In the genomic region with DNA sequence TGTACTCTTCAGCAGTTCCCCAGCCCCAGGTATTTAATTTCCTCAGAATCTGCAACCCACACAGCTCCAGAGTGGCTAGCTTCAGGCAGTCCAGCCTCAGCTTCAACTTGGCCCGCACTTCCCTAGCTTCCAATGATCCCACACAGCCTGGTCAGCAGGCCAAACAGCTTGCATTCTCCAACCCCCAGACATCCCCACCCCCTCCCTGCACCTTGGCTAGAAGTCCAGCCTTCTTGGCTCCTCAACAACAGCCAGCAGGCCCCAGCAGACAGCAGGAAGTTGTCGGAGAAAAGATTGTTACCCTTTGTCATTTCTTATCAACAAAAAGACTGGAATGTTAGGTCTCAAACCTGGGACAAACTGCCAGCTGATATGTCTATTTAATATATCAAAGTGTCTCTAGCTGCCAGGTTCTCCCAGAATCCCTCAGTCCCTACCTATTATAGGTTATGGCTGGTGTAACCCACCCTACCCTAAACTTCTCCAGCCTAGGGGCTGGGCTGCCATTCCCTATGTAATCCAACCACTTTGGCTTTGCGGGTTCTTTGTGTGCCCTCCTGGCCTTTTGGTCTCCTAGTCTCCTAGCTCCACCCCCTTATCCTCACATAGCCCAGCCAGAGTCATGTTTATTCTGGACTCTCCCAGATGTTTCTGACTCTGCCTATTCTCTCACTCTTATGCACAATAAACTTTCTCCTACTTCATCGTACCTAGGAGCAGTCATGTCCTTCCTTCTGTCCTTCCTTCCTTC, we compare ENCODE assay signal across 10 mouse cellular contexts. TPM values are rescaled to one million over a fixed set of nuclear protein-coding genes. Genes with fewer than 3 reads are reported as not detected.
A peak's percentile ranks its signal among the peaks of the same experiment; 100 is the strongest.
DNase-seq lines count a peak whose midpoint lies in the region; ATAC-seq and TF ChIP-seq lines count a peak whose summit lies in the region.
"Had no signal": no experiment of that assay in that cellular context is flagged by ENCODE, and none has a peak within 500 bp of the region (broad histone marks: within the 10 kb centered on the region; RNA-seq: fewer than 3 reads in every experiment).

No protein-coding gene starts in this region.

- no peak for TF ChIP-seq EP300 in lung, postnatal 0 days (IDR thresholded peaks at IDR 0.05)

- H3K36me3 ChIP-seq in lung, postnatal 0 days (ENCODE audit: insufficient read depth, low read length): no peaks in the 10 kb centered on the region
- H3K36me3 ChIP-seq in forebrain, embryonic 14.5 days (ENCODE audit: control insufficient read depth, insufficient read depth, low read length): no peaks in the 10 kb centered on the region
- H3K36me3 ChIP-seq in midbrain, embryonic 10.5 days: no peaks in the 10 kb centered on the region
- H3K36me3 ChIP-seq: embryonic facial prominence, embryonic 15.5 days; limb, embryonic 12.5 days had no signal

- no peaks in the 10 kb centered on the region for H3K9me3 ChIP-seq in lung, postnatal 0 days (ENCODE audit: low read length)
- no peaks in the 10 kb centered on the region for H3K9me3 ChIP-seq in forebrain, embryonic 14.5 days (replicated peaks; ENCODE audit: control insufficient read depth, low read length)
- H3K9me3 ChIP-seq in midbrain, embryonic 10.5 days (replicated peaks): no peaks in the 10 kb centered on the region
- H3K9me3 ChIP-seq: embryonic facial prominence, embryonic 15.5 days; limb, embryonic 12.5 days had no signal

- H3K4me2 ChIP-seq in lung, postnatal 0 days (replicated peaks; ENCODE audit: low read depth, low read length): no peak overlapping the region
- H3K4me2 ChIP-seq in forebrain, embryonic 14.5 days (ENCODE audit: low read length): no peak overlapping the region
- H3K4me2 ChIP-seq: embryonic facial prominence, embryonic 15.5 days; limb, embryonic 12.5 days had no signal

- ATAC-seq in lung, postnatal 0 days: peak; percentile 72
- no peak for ATAC-seq in forebrain, embryonic 14.5 days

- peak; percentile 52 for DNase-seq in adrenal gland, postnatal 14 days
- no peak for DNase-seq in adrenal gland, adult 18-20 months (ENCODE audit: low spot score in 2 of 2)
- peak; percentile 13 to 44 for DNase-seq in gastrocnemius, adult 8-10 months (ENCODE audit: low spot score in 2 of 2)
- peak; percentile 72 for DNase-seq in heart, postnatal 4 days
- DNase-seq in lung, postnatal 0 days (ENCODE audit: low spot score): peak; percentile 56
- DNase-seq in B cell, adult 2 months: no peak
- no peak for DNase-seq in forebrain, embryonic 14.5 days (ENCODE audit: low spot score)
- DNase-seq in midbrain, embryonic 10.5 days (ENCODE audit: low spot score): no peak

- no peak overlapping the region for H3K4me3 ChIP-seq in lung, postnatal 0 days (ENCODE audit: low read depth, low read length)
- H3K4me3 ChIP-seq in forebrain, embryonic 14.5 days (ENCODE audit: low read depth, low read length): no peak overlapping the region
- H3K4me3 ChIP-seq in midbrain, embryonic 10.5 days: no peak overlapping the region
- H3K4me3 ChIP-seq: embryonic facial prominence, embryonic 15.5 days; limb, embryonic 12.5 days had no signal

- H3K4me1 ChIP-seq in lung, postnatal 0 days (ENCODE audit: insufficient read depth, low read depth, low read length): peaks cover 4% of the 10 kb centered on the region; the same call in 1 of the 2 replicates
- no peaks in the 10 kb centered on the region for H3K4me1 ChIP-seq in forebrain, embryonic 14.5 days (ENCODE audit: control insufficient read depth, insufficient read depth, low read length)
- peaks cover 9% of the 10 kb centered on the region; the same call in 1 of the 2 replicates for H3K4me1 ChIP-seq in midbrain, embryonic 10.5 days
- H3K4me1 ChIP-seq: limb, embryonic 12.5 days had no signal

- WGBS in lung, postnatal 0 days: 13% methylated on average over 4 of the region's 4 CpGs
- 65% methylated on average over 4 of the region's 4 CpGs for WGBS in forebrain, embryonic 14.5 days
- WGBS in midbrain, embryonic 10.5 days: 51% methylated on average over 4 of the region's 4 CpGs

- no peak overlapping the region for H3K27ac ChIP-seq in lung, postnatal 0 days (ENCODE audit: low read length)
- no peak overlapping the region for H3K27ac ChIP-seq in forebrain, embryonic 14.5 days (ENCODE audit: low read depth, low read length)
- H3K27ac ChIP-seq in midbrain, embryonic 10.5 days (replicated peaks): no peak overlapping the region
- H3K27ac ChIP-seq: embryonic facial prominence, embryonic 15.5 days; limb, embryonic 12.5 days had no signal

- H3K9ac ChIP-seq in lung, postnatal 0 days (replicated peaks; ENCODE audit: low read depth): no peak overlapping the region
- no peak overlapping the region for H3K9ac ChIP-seq in forebrain, embryonic 14.5 days (ENCODE audit: low read length)
- H3K9ac ChIP-seq: embryonic facial prominence, embryonic 15.5 days; limb, embryonic 12.5 days had no signal

- TF ChIP-seq CTCF in lung, postnatal 0 days (IDR thresholded peaks at IDR 0.05): no peak

- no peaks in the 10 kb centered on the region for H3K27me3 ChIP-seq in lung, postnatal 0 days (replicated peaks; ENCODE audit: insufficient read depth, low read length)
- H3K27me3 ChIP-seq in forebrain, embryonic 14.5 days (replicated peaks; ENCODE audit: control insufficient read depth, insufficient read depth, low read length): no peaks in the 10 kb centered on the region
- no peaks in the 10 kb centered on the region for H3K27me3 ChIP-seq in midbrain, embryonic 10.5 days (ENCODE audit: low read depth, poor library complexity, severe bottlenecking)
- H3K27me3 ChIP-seq: embryonic facial prominence, embryonic 15.5 days; limb, embryonic 12.5 days had no signal

RNA-seq across cellular contexts. Expression of a gene that starts 43.1 kb away (rescaled TPM):
- total RNA-seq in adrenal gland, postnatal 14 days (2021): 1.2 and 1.6 TPM in 2 replicates
- 1 to 10 TPM; 3.4 to 5.0 TPM for total RNA-seq in adrenal gland, adult 18-20 months (2021)
- not detected for total RNA-seq in gastrocnemius, adult 8-10 months (2022)
- 1 to 10 TPM; 1.4 to 1.8 TPM for total RNA-seq in heart, postnatal 4 days (2021)
- polyA plus RNA-seq in lung, postnatal 0 days (2015; fragmentation: Nextera tagmentation; extraction: Ambion mirVana): 4.7 and 5.3 TPM in 2 replicates
- 0.16 and 0.34 TPM in 2 replicates for polyA plus RNA-seq in forebrain, embryonic 14.5 days (2014; fragmentation: Nextera tagmentation; extraction: Ambion mirVana)
- 0.09 and 0.16 TPM in 2 replicates for polyA plus RNA-seq in midbrain, embryonic 10.5 days (2016; fragmentation: Nextera tagmentation; extraction: Ambion mirVana)

RNA-seq across cellular contexts. Expression of a gene that starts 49.6 kb away (rescaled TPM):
- total RNA-seq in adrenal gland, postnatal 14 days (2021): 2.4 and 2.8 TPM in 2 replicates
- total RNA-seq in adrenal gland, adult 18-20 months (2021): 1 to 10 TPM; 1.1 to 3.2 TPM
- total RNA-seq in gastrocnemius, adult 8-10 months (2022): under 1 TPM in 1 of 4 experiments, not detected in 3; 0.20 TPM
- total RNA-seq in heart, postnatal 4 days (2021): 1 to 10 TPM; 2.5 to 3.1 TPM
- polyA plus RNA-seq in lung, postnatal 0 days (2015; fragmentation: Nextera tagmentation; extraction: Ambion mirVana): 1.1 and 1.3 TPM in 2 replicates
- 23.5 and 37.8 TPM in 2 replicates for polyA plus RNA-seq in forebrain, embryonic 14.5 days (2014; fragmentation: Nextera tagmentation; extraction: Ambion mirVana)
- polyA plus RNA-seq in midbrain, embryonic 10.5 days (2016; fragmentation: Nextera tagmentation; extraction: Ambion mirVana): 76.2 and 95.8 TPM in 2 replicates

RNA-seq across cellular contexts. Expression of a gene that starts 55.7 kb away (rescaled TPM):
- 12.3 and 14.5 TPM in 2 replicates for total RNA-seq in adrenal gland, postnatal 14 days (2021)
- 10 to 100 TPM in 1 of 2 experiments, 1 to 10 TPM in 1; 9.3 to 11.5 TPM for total RNA-seq in adrenal gland, adult 18-20 months (2021)
- total RNA-seq in gastrocnemius, adult 8-10 months (2022): 1 to 10 TPM; 3.2 to 3.4 (median 3.2) TPM
- 10 to 100 TPM; 10.1 to 11.4 TPM for total RNA-seq in heart, postnatal 4 days (2021)
- 3.5 and 3.9 TPM in 2 replicates for polyA plus RNA-seq in lung, postnatal 0 days (2015; fragmentation: Nextera tagmentation; extraction: Ambion mirVana)
- 4.8 and 5.1 TPM in 2 replicates for polyA plus RNA-seq in forebrain, embryonic 14.5 days (2014; fragmentation: Nextera tagmentation; extraction: Ambion mirVana)
- polyA plus RNA-seq in midbrain, embryonic 10.5 days (2016; fragmentation: Nextera tagmentation; extraction: Ambion mirVana): 9.3 and 9.9 TPM in 2 replicates

Comparison
In these comparisons a context has a peak if more than half of its experiments do, and no peak if none do; other contexts are left out.
1. DNase-seq: peak in adrenal gland, postnatal 14 days (single experiment), gastrocnemius, adult 8-10 months (2 of 2), heart, postnatal 4 days (single experiment) and lung, postnatal 0 days (single experiment); none in adrenal gland, adult 18-20 months (0 of 2), B cell, adult 2 months (0 of 2), forebrain, embryonic 14.5 days (single experiment) and midbrain, embryonic 10.5 days (single experiment).